Mouse (Mus musculus) ES-CJ7 (cell line): Measurements from ENCODE around the gene Ntmt1.

Experiments
- DNase-seq: peaks from one replicate; pipeline ENCODE4 v3.0.0; 2011; ENCODE audit warnings: low read depth, low spot score

The Ntmt1 gene

DNA sequence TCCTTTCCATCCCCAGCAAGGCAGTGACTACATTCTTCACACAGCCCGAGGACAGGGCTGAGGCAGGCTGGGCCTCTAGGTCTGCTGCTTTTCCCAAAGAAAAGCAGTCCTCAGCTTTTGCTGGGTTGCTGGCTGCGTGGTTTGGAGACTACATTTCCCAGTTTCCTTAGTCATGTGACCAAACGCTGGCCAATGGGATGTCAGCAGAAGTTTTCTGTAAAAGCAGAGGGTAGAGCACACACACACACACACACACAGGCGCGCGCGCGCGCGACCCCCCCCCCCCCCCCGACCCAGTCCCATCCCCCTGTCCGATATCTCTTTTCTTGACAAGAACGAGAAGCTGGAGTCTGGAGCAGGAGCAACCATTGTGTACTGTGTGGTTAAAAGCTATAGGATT, 24.3 kb upstream of the Ntmt1 start:
- DNase-seq, result peak; percentile 85

DNA sequence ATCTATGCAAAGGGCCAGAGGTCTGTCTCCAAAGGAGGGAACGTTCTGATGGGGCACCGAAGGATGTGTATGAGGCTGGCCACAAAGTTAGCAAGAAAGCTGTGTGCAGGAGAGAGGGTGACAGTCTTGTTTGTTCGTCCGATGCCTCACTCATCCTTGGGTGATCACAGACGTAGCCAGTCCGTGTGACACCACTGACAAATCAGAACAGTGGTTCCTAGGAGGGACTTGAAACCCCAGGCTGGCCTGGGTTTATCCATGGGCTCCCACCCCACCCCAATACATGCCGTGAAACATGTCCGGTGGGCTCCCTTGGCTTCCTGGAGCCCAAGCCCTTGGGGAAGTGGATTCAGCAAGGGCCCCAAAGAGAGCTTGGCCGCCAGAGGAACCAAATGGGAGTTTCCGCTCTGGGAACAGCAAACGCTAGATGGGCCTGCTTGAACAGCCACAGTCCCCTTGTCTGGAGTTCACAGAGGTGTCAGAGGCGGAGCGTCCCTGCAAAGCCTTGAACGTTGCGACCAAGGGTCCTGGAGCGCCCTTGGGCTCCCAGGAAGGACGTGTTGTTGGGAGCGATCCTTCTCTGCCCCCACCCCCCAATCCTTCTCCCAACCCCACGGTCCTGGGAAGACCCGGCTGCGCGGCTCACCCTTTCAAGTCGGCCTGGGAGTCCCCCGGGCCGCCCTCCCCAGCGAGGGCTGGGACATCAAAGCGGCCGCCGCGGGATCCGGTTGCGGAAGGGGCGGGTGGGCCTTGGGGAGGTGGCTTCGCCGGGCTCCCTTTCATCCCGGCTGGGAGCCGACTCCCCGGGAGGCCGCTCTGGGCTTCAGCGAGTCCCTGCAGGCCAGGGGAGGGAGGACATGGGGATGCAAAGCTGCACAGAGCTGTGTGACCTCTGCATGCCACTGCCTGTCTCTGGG, 23.3 kb upstream of the Ntmt1 start:
- peak; percentile 61 for DNase-seq

DNA sequence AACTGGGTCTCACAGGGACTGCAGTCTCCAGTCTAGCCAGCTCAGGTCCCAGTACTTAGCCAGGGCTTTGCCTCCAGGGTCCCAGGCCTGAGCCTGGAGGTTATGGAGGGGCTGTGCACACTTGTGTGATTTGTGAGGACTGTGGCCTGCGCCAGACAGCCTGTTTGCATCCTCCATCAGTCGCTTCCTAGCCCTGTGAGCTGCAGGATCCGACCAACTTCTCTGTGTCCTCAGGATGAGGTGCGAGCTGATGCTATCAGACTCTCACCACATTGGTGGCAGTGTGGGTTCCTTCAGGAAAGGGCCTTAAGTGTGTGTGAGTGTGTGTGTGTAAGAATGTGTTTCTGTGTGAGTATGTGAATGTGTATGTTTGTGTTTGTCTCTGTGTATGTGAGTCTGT, 20.2 kb upstream of the Ntmt1 start:
- DNase-seq, result no peak

DNA sequence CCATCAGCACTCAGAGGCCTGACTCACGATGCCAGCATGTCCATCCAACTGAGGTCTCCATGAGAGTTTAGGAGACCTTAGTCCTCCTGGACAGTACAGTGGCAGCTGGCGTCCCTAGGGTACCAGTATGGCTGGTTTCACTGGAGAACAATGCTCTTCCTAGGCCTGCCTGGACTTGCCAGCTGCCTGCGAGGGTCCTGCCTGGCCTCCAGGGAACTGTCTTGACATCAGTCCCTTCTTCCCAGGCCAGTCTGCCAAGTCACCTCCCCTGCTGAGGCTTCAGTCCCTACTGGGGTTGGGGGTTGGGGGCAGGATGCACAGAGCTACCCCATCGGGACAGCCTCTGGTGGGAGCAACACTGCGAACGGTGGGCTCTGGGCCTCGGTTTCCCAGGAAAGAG, 15.6 kb upstream of the Ntmt1 start:
- DNase-seq, result no peak

DNA sequence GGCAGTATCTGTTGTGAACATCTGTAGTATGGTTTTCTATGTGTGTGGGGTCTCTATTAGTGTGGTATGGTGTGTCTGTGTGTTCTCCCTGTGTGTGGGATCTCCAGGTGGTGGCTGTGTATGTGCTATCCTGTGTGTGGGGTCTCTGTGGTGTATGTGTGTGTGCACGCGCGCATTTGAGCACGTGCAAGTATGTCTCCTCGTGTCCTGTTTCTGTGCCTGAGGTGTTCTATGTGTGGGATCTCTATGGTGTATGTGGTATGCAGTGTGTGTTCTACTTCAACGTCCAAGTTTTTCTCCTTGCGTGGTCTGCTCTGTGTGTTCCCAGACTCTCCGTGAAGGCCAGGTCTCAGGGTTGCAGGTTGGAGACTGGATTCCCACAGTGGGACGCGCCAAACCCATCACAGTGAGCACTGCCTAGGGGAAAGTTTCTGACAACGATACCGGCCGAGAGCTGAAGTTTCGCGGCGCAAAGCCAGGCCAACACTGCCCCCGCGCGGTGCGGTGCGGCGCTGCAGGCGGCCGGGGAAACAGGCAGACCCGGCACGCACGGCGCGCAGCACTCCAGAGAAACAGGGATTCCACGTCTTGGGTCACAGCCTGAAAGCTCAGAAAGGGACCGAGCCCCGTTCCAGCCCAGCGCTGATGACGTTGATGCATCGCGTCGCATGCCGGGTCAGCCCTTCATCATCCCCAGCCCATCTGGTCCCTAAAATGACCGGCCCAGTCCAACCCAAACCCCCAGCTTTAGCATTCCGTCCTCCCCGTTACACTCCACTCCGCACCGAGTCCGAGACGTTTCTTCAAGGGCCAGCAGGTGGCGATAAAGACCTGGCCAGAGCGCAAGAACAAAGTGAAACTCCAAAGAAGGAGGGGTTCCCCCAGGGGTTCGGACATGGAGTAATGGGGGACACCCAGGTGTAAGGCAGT, 13.2 kb upstream of the Ntmt1 start:
- DNase-seq, result peak; percentile 88

DNA sequence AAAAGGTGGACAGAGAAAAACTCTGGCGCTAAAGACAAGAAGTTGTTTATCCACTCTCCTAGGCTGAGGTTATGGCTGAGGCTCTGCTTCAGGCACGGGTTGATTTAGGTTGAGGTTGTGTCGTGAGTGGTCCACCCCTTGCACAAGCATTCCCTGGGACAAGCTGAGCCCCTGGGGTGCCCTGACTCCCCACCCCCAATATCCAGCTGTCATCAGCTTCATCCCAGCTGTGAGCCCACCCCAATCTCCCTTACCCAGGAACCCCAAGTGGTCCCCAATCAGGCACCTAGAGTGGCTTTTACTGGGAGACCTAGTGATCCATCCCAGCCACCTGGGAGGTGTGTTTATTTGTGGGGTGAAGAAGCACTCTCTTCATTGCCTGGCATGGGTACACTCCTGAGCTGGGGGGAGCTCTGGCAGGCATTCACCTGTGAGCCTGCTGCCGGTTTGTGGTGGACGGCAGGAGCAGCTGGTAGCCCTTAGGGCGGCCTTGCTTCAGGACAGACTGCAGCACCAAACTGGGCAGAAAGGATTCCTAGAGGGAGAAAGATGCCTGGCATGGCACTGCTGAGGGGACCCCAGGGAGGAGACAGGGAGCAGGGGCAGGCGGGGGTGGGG, 12.2 kb upstream of the Ntmt1 start:
- no peak for DNase-seq

DNA sequence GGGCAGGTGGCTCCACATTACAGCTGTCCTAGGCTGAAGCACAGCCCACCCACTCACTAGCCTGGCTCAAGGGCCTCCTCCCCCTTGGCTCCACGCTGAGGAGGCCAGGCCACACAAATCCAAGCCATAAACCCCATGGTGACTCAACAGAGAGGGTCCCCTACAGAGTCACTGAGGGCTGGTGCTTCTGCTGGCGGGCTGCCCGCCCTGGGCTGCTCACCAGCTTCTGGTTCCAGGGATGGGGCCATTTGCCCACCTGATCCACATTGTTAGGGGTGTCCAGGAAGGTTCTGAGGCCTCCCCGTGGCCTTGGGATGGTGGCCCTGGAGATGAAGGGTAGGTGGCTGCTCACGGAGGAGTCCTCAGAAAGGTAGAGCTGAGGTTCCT, 11.7 kb upstream of the Ntmt1 start:
- DNase-seq, result no peak

DNA sequence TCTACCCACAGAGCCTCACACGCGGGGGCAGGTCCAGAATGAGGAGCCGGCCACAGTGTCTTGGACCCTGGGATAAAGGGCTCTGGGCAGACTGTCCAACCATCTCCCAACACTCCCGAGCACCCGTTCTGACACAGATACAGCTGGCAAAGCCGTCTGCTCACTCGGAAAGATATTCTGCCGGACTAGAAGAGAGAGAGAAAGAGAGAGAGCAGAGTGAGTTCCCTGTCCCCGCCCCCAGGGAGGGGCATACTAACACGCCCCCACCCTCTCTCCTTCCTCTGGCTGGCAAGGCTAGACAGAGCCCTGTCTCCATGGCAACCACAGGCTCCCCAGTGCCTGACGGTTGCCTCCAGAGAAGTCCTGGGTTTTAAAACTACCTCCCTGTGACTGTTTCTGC, 11.2 kb upstream of the Ntmt1 start:
- peak; percentile 89 for DNase-seq

DNA sequence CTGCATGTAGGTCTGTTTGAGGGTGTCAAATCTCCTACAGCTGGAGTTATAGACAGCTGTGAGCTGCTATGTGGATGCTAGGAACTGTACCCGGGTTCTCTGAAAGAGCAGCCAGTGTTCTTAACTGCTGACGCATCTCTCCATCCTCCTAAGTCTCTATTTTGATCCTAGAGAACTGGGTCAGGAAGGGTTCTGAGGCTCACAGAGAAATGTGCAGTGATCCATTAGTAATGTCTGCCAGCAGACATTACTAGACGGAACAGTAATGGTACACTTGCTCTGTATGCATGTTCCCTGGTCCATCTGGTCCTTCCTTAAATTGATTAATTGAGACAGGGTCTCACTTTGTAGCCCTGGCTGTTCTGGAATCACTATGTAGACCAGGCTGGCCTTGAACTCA, 8.2 kb upstream of the Ntmt1 start:
- no peak for DNase-seq

DNA sequence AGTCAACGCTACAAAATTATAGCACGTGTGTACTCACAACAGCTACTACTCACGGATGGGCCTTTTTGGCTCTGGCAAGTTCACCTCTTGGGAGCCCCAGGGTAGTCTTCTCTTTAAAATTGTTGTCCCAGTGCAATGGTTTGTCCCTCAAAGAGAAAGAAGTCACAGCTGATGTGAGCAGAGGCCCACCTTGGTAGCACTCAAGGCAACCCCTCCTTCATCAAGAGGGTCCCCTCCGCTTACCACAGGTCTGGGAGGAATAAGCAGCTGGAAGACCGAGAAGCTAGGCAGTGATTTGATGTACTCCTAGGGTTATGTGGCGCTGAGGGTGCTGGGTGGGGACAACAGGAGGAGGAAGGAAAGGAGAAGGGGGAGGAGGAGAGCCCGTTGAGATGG, 7.0 kb upstream of the Ntmt1 start:
- no peak for DNase-seq

DNA sequence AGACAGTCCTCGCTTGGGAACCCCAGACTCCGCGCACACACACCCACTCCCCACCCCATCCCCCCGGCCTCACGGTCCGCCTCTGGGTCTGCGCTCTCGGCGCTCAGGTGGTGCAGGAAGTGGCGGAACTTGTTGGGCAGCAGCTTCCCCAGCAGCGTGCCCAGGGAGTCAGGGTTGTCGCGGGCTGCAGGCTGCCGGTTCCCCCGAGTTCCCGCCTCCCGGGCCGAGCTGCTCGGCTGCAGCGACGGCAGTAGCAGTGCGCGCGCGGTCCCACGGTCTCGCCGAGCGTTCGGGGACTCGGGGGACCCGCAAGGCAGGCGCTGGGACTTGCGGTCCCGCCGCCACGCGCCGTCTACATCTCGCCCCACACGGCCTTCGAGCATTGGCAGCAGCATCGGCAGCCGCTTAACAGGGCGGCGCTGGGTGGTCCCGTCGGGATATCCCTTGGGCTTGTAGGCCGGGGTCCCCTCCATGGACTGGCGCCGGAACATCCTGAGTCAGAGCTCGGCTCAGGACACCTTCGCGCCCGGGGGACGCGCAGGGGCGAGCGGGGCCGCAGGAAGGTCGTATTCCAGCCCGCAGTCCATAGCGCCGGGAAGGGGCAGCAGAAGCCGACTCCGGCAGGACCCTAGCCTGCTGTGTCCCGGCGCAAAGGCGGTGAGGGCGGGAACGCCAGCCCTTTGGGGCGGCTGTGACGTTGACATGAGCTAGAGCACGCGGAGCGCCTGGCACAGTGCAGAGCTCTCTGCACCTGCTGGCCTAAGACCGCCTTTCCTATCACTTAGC, 6.4 kb upstream of the Ntmt1 start:
- DNase-seq, result peak; percentile 55

DNA sequence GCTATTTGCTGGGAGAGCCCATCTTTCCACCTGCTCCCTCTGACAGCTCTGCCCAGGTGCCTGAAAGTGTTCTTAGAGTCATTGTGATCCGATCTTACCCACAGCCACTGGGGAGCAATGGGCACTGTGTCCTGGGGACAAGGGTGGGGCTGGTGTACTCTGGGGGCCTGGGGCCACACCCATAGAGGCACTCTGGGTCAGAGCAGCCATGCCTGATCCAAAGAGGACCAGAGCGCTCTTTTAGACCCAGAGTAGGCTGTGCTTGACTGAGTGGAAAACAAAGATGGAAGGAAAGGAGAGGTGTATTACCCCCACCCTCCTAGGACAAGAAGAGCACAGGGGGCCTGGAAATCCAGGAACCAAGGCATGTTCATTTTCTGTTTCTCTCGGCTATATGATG, 4.0 kb upstream of the Ntmt1 start, which contains the start of gene 1700001O22Rik:
Gene 1700001O22Rik (minus strand): TSS at position 58 of the 400 bp plus-strand sequence.
- DNase-seq, result no peak

DNA sequence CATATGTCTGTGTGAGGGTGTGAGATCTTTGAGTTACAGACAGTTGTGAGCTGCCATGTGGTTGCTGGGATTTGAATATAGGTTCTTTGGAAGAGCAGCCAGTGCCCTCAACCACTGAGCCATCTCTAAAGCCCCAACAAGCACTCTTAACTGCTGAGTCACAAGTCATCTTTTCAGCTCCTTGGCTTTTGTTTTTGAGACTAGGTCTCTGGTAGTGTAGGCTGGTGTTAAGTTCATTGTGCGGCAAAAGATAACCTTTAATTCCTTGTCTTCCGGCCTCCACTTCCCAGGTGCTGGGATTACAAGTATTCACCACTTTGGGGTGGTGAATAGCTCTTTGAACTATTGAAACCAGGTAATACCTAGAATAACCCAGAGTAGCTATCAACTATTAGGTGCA, 1.6 kb upstream of the Ntmt1 start:
- DNase-seq, result peak; percentile 50

DNA sequence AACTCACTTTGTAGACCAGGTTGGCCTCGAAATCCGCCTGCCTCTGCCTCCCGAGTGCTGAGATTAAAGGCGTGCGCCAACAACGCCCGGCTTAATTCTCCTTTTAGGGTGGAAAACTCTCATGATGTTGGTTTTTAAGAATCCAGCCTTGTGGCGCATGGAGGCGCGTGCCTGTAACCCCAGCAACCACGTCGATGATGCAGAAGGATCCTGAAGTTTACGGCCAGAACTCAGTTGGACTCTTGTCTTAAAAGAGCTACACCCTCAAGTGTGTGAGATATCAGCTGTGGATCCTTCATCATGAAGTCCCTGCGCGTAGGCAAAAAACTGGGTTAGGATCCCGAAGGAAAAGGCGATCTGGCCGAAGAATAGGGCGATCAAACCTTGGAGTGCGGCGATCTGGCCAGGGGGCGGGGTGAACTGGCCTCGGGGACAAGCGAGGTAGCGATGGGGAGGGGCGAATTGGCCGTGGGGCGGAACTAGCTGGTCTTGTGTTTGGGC, 429 bp upstream of the Ntmt1 start:
- no peak for DNase-seq

DNA sequence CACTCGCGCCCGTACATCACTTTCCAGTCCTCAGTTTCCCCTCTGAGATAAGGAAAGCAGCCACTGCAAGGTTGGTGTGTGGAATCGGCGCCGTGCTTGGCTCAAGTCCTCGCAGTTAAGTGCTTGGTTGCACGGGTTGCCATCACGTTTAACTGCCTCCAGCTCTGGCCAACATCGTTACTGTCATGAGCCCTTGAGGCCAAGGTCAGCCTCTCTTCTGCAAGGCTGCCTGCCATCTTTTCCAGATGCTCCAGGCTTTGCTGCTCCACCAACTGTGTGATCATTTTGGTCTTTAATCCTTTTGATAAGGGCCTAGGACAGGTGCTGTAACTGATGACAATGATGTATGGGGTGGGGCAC, 650 bp downstream of the Ntmt1 start:
- no peak for DNase-seq

DNA sequence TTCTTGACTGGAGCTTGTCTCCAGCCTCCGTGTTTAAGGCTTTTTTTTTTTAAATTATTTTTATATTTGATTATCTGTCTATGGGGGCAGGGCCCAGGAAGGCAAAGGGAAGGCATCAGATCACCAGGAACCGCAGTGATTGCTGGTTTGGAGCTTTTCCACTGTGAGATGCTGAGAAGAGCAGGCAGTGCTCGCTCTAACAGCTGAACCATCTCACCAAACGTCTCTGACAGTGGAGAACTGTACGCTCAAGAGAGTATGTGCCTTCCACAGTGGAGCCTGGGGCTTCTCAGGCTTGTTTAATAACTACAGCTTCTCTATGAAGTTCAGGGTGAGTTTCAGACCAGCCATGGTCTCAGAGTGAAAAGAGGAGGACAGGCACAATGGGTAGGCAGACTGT, 1.9 kb downstream of the Ntmt1 start:
- no peak for DNase-seq

DNA sequence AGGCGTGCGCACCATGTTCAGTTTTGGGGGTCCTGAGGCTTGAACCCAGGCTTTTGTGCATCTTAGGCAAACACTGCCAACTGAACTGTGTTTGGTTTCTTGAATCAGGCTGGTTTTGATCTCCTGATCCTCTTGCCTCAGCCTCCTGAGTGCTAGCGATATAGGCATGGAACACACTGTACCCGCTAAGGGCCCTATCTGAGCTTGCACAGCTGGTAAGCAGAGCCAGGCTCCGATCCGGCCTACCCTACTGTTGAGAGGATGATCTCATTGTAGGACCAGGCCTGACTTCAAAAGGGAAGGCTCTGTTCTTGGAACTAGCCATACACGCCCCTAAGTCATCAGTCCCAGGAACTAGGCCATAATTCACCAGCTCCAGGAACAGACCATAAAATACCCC, 2.9 kb downstream of the Ntmt1 start:
- no peak for DNase-seq

DNA sequence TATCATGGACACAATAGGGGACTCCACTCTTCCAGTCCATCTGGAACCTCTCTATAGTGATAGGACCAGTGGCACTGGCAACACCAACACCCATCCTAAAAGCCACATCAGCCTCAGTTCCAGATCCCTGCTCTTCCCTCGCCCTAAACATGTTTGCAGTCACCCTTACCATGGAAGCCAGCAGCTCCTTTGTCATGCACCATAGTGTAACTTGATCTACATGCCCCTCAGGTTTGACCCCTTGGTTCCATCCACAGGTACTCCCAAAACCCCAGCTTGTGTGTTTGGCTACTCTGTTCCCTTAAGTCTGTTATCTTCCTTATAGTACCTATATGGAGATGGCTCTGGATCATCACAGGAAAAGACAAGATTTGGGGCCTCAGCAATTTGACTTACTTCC, 8.8 kb downstream of the Ntmt1 start:
- no peak for DNase-seq

DNA sequence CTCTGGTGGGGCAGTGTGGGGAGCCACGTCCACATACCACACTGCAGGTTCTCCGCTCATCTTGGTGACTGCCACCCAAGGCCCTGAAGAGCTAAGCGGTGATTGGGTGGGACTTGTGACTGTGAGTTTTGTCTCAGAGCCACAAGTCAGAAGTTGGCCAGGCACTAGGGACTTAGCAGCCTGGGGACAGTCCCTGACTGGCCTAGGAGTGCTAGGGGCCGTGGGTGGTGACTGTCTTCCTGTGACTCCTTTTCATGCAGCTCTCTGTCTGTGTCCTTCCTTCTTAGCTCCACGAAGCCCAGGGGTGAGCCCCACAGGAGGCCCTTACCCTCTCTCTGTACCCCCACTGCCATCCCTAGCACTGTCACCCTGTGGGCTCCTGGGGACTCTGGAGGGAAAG, 12.2 kb downstream of the Ntmt1 start:
- DNase-seq, result no peak

DNA sequence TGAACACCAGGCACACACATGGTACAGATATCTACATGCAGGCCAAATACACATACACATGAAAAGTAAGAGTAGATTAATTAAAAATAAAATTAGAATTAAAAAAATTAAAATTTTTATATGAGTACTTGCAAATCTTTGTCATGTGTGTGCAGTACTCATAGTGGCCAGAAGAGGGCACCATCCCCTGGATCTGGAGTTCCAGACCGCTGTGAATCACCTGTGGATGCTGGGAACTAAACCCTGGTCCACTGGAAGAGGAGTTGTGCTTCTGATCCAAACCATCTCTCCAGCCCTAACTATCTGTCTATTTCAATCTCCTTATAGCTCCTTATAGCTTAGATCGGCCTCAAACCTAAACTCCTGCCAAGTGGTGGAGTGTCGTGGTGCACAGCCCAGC, 13.4 kb downstream of the Ntmt1 start:
- peak; percentile 58 for DNase-seq

DNA sequence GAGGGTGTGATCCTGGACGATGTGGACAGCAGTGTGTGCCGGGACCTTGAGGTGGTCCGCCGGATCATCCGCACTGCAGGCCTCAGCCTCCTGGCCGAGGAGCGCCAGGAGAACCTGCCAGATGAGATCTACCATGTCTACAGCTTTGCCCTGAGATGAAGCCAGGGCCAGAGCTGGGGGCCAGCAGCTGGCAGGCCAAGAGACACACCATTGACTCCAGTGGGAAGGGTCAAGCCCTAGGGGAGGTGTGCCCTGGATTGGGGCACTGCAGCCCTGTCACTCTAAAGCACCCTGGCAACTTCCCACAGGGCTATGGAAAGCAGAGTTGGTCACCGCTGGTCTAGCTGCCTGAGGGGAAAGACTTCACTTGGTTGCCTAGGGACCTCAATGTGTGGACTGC, 14.8 kb downstream of the Ntmt1 start:
- DNase-seq, result no peak
